Mouse (Mus musculus): Measurements from ENCODE around the gene Iapp. TPM values are rescaled to one million over a fixed set of nuclear protein-coding genes. Genes with fewer than 3 reads are reported as not detected.
"Not testable (repeated sequence)": the region's sequence is repeated elsewhere in the genome, so short reads cannot be mapped to it uniquely, and the experiment has no call there.

The Iapp gene
- polyA plus RNA-seq, 1 experiment from 2014 or later: 1.0 TPM

- peaks cover 12% of the 10 kb centered on the region; the same call in 1 of the 2 replicates for H3K36me3 ChIP-seq
- peak; percentile 94 for DNase-seq (ENCODE audit: low spot score)
- H3K27ac ChIP-seq: peak within 1 kb of the TSS; percentile 90
- H3K4me1 ChIP-seq: peaks cover 5% of the 10 kb centered on the region; the same call in 1 of the 2 replicates
- WGBS: under 1% methylated on average over 48 of the region's 48 CpGs
- no peaks in the 10 kb centered on the region for H3K9me3 ChIP-seq
- no peaks in the 10 kb centered on the region for H3K27me3 ChIP-seq (ENCODE audit: insufficient read depth, poor library complexity, severe bottlenecking)
- H3K4me3 ChIP-seq: peak within 1 kb of the TSS; percentile 75
These were observed 47.3 kb downstream of the Iapp start, which contains the start of gene Pyroxd1 for GRCm38 (mm10) chr6:142345440-142346038. Gene Pyroxd1 (plus strand): TSS chr6:142345654.

- H3K27me3 ChIP-seq (ENCODE audit: insufficient read depth, poor library complexity, severe bottlenecking): no peaks in the 10 kb centered on the region
- H3K27ac ChIP-seq: peak overlapping the region; percentile 90
- 55% methylated on average over 12 of the region's 12 CpGs for WGBS
- peak; percentile 48 for DNase-seq (ENCODE audit: low spot score)
- H3K9me3 ChIP-seq: no peaks in the 10 kb centered on the region
- H3K36me3 ChIP-seq: peaks cover 19% of the 10 kb centered on the region
- peak overlapping the region; percentile 75 for H3K4me3 ChIP-seq
- H3K4me1 ChIP-seq: peaks cover 5% of the 10 kb centered on the region; the same call in 1 of the 2 replicates
These were observed 48.2 kb downstream of the Iapp start for GRCm38 (mm10) chr6:142346181-142347110.

- Histone ChIP-seq H3K27me3 (ENCODE audit: insufficient read depth, poor library complexity, severe bottlenecking) (no peaks in the 10 kb centered on the region), H3K4me3 (no peak overlapping the region), H3K9me3 (no peaks in the 10 kb centered on the region), H3K4me1 (peaks cover 5% of the 10 kb centered on the region; the same call in 1 of the 2 replicates), H3K36me3 (peaks cover 32% of the 10 kb centered on the region), H3K27ac (no peak overlapping the region)
- 75% methylated on average over 11 of the region's 11 CpGs for WGBS
- peak; percentile 70 for DNase-seq (ENCODE audit: low spot score)
These were observed 49.5 kb downstream of the Iapp start for GRCm38 (mm10) chr6:142347431-142348385.

DNA sequence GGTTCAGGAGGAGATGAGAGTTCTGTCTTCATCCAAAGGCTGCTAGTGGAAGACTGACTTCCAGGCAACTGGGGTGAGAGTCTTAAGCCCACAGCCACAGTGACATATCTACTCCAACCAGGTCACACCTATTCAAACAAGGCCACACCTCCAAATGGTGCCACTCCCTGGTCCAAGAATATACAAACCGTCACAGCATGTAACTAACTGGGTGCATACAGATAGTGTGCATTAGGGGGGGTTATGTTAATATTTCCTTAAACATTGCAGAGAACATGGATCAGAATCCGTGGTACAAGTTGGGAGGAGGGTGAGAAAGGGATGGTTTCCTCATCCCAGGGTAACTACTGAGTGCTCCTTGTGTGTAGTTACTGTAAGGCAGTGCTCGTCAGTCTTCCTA, 53.9 kb downstream of the Iapp start:
- peaks cover 56% of the 10 kb centered on the region for H3K36me3 ChIP-seq
- not testable (repeated sequence) for H3K27ac ChIP-seq; H3K27me3 ChIP-seq (ENCODE audit: insufficient read depth, poor library complexity, severe bottlenecking)

More for the DNA sequence above, 53.9 kb downstream of the Iapp start:
- WGBS: 85% methylated on average over 3 of the region's 3 CpGs
- not testable (repeated sequence) for H3K4me3 ChIP-seq; H3K4me1 ChIP-seq; DNase-seq (ENCODE audit: low spot score); H3K9me3 ChIP-seq

Other genes with a start within 250 kb of the Iapp start
- not detected in 2 replicates for gene Slco1a6, start 89.9 kb upstream of the Iapp start, polyA plus RNA-seq (2016; fragmentation: Nextera tagmentation; extraction: Ambion mirVana)
- gene Slco1a5, start 24.6 kb downstream of the Iapp start, polyA plus RNA-seq (2016; fragmentation: Nextera tagmentation; extraction: Ambion mirVana): 0.08 TPM in 1 of 2 replicates, not detected in the other
- 13.8 and 14.3 TPM in 2 replicates for gene Pyroxd1, start 47.2 kb downstream of the Iapp start, polyA plus RNA-seq (2016; fragmentation: Nextera tagmentation; extraction: Ambion mirVana)
- gene Recql, start 88.7 kb downstream of the Iapp start, polyA plus RNA-seq (2016; fragmentation: Nextera tagmentation; extraction: Ambion mirVana): 27.9 and 28.0 TPM in 2 replicates
- 100 and 102 TPM in 2 replicates for gene Golt1b, start 88.8 kb downstream of the Iapp start, polyA plus RNA-seq (2016; fragmentation: Nextera tagmentation; extraction: Ambion mirVana)
- gene Spx, start 115.0 kb downstream of the Iapp start, polyA plus RNA-seq (2016; fragmentation: Nextera tagmentation; extraction: Ambion mirVana): 0.52 and 0.83 TPM in 2 replicates
- 0.05 and 1.4 TPM in 2 replicates for gene Gys2, start 174.7 kb downstream of the Iapp start, polyA plus RNA-seq (2016; fragmentation: Nextera tagmentation; extraction: Ambion mirVana)
- 470 and 619 TPM in 2 replicates for gene Ldhb, start 209.5 kb downstream of the Iapp start, polyA plus RNA-seq (2016; fragmentation: Nextera tagmentation; extraction: Ambion mirVana)